Mouse (Mus musculus) kidney, postnatal 0 days (tissue): ENCODE measurements at regions not wholly inside any gene's neighbourhood (a gene's known extent, or its start where the extent isn't known, plus 50 kb on each side); places are given as distances from the start of the nearest gene placed in this dataset.
"Not testable (repeated sequence)": the region's sequence is repeated elsewhere in the genome, so short reads cannot be mapped to it uniquely, and the experiment has no call there.

ENCODE experiments used
- ATAC-seq: fragments of 200-750 bp; cut with Nextera tagmentation; replicated peaks from 2 replicates; pipeline ENCODE4 v1.8.0; 2017; ENCODE audit warnings: low read depth, moderate number of reproducible peaks, moderate TSS enrichment, moderate library complexity; ENCODE audit not compliant: low FRiP score
- DNase-seq: peaks from one replicate; pipeline ENCODE4 v3.0.0-alpha.2; 2016; ENCODE audit warnings: low spot score
- H3K27ac ChIP-seq: fragments of 300-500 bp; sonication (generic); 2 replicates; pipeline ENCODE4 v1.5.1; 2014; ENCODE audit warnings: mild to moderate bottlenecking
- H3K27me3 ChIP-seq: fragments of 300-500 bp; sonication (generic); 2 replicates; pipeline ENCODE4 v1.6.1; 2014; ENCODE audit warnings: low read length, mixed read lengths; ENCODE audit not compliant: insufficient read depth
- H3K36me3 ChIP-seq: fragments of 300-500 bp; sonication (generic); 2 replicates; pipeline ENCODE4 v1.6.1; 2014; ENCODE audit warnings: low read length, mixed read lengths; ENCODE audit not compliant: insufficient read depth
- H3K4me1 ChIP-seq: fragments of 300-500 bp; sonication (generic); replicated peaks from 2 replicates; pipeline ENCODE4 v1.6.1; 2014; ENCODE audit warnings: antibody characterized with exemption, low read length, mixed read lengths; ENCODE audit not compliant: insufficient read depth
- H3K4me2 ChIP-seq: fragments of 300-500 bp; sonication (generic); 2 replicates; pipeline ENCODE4 v1.6.1; 2014; ENCODE audit warnings: mild to moderate bottlenecking, low read length, moderate library complexity, mixed read lengths
- H3K4me3 ChIP-seq: fragments of 300-500 bp; sonication (generic); replicated peaks from 2 replicates; pipeline ENCODE4 v1.5.1; 2014; ENCODE audit warnings: low read depth, low read length
- H3K9ac ChIP-seq: fragments of 300-500 bp; sonication (generic); 2 replicates; pipeline ENCODE4 v1.6.1; 2014; ENCODE audit warnings: low read depth, low read length
- H3K9me3 ChIP-seq: fragments of 300-500 bp; sonication (generic); replicated peaks from 2 replicates; pipeline ENCODE4 v1.6.1; 2016; ENCODE audit warnings: low read length, inconsistent platforms, mixed read lengths
- CTCF ChIP-seq: IDR thresholded peaks from 2 replicates; pipeline ENCODE4 v1.5.1; 2016; ENCODE audit warnings: antibody characterized with exemption, low read depth, mild to moderate bottlenecking, moderate library complexity
- WGBS: fragments of 180-500 bp; shearing (Covaris S2); extraction: QIAGEN DNeasy Blood & Tissue Kit; methylation state at CpG from one replicate; pipeline ENCODE4 v1.1.7; 2014; 5-methylcytosine and 5-hydroxymethylcytosine counted together

- WGBS = 84% methylated on average over 3 of the region's 3 CpGs
- H3K4me3 ChIP-seq, H3K4me1 ChIP-seq, H3K9me3 ChIP-seq, DNase-seq, H3K27ac ChIP-seq, H3K9ac ChIP-seq, H3K36me3 ChIP-seq, ATAC-seq, H3K4me2 ChIP-seq, H3K27me3 ChIP-seq: not testable (repeated sequence)
Measured at GRCm38 (mm10) chr10:51397016-51397415, 83.4 kb upstream of the Gm49339 start.

GRCm38 (mm10) chr10:51405141-51405540 lies 75.3 kb upstream of the Gm49339 start:
- Histone ChIP-seq H3K27ac (no peak overlapping the region), H3K36me3 (no peaks in the 10 kb centered on the region), H3K4me2 (no peak overlapping the region), H3K9me3 (no peaks in the 10 kb centered on the region), H3K4me1 (no peaks in the 10 kb centered on the region), H3K9ac (no peak overlapping the region), H3K27me3 (no peaks in the 10 kb centered on the region), H3K4me3 (no peak overlapping the region)
- 4% methylated on average over 9 of the region's 9 CpGs for WGBS
- TF ChIP-seq CTCF = peak; percentile 85
- 0 out of 2 replicates have a peak, but pooled peaks have one; percentile 76 for ATAC-seq
- DNase-seq = peak; percentile 80

- peak; percentile 15; the same call in 1 of the 2 replicates for TF ChIP-seq CTCF
- no peak overlapping the region for H3K4me3 ChIP-seq
- H3K27ac ChIP-seq = no peak overlapping the region
- no peaks in the 10 kb centered on the region for H3K27me3 ChIP-seq
- no peak overlapping the region for H3K4me2 ChIP-seq
- no peak for DNase-seq
- H3K9me3 ChIP-seq = no peaks in the 10 kb centered on the region
- H3K9ac ChIP-seq = no peak overlapping the region
- ATAC-seq = no peak
- no peaks in the 10 kb centered on the region for H3K4me1 ChIP-seq
- no peaks in the 10 kb centered on the region for H3K36me3 ChIP-seq
Measured at GRCm38 (mm10) chr10:51412795-51413194, 67.6 kb upstream of the Gm49339 start.

- no peak overlapping the region for H3K4me2 ChIP-seq
- no peak for DNase-seq
- H3K36me3 ChIP-seq = no peaks in the 10 kb centered on the region
- no peaks in the 10 kb centered on the region for H3K9me3 ChIP-seq
- H3K27me3 ChIP-seq = no peaks in the 10 kb centered on the region
- H3K9ac ChIP-seq = no peak overlapping the region
- H3K27ac ChIP-seq = no peak overlapping the region
- TF ChIP-seq CTCF = no peak
- no peak for ATAC-seq
- H3K4me1 ChIP-seq = no peaks in the 10 kb centered on the region
- WGBS = 94% methylated on average over 1 of the region's 1 CpGs
- no peak overlapping the region for H3K4me3 ChIP-seq
Measured at GRCm38 (mm10) chr10:51414512-51414911, 65.9 kb upstream of the Gm49339 start.

- DNase-seq (no peak), ATAC-seq (no peak)
- Histone ChIP-seq H3K9me3 (no peaks in the 10 kb centered on the region), H3K27me3 (no peaks in the 10 kb centered on the region), H3K27ac (no peak overlapping the region), H3K4me1 (no peaks in the 10 kb centered on the region), H3K4me2 (no peak overlapping the region), H3K9ac (no peak overlapping the region), H3K4me3 (no peak overlapping the region), H3K36me3 (no peaks in the 10 kb centered on the region)
- TF ChIP-seq CTCF = no peak
Measured at GRCm38 (mm10) chr10:51416723-51417122, 63.7 kb upstream of the Gm49339 start.

- ATAC-seq = no peak
- no peaks in the 10 kb centered on the region for H3K4me1 ChIP-seq
Measured at GRCm38 (mm10) chr10:51417221-51417911, 63.0 kb upstream of the Gm49339 start.

GRCm38 (mm10) chr10:51418550-51418949 lies 61.9 kb upstream of the Gm49339 start:
- no peak overlapping the region for H3K9ac ChIP-seq
- DNase-seq = no peak
- TF ChIP-seq CTCF = no peak
- H3K27me3 ChIP-seq = no peaks in the 10 kb centered on the region
- H3K4me1 ChIP-seq = no peaks in the 10 kb centered on the region
- H3K4me3 ChIP-seq = no peak overlapping the region
- H3K27ac ChIP-seq = no peak overlapping the region
- no peaks in the 10 kb centered on the region for H3K9me3 ChIP-seq
- ATAC-seq = no peak
- H3K36me3 ChIP-seq = no peaks in the 10 kb centered on the region
- 83% methylated on average over 1 of the region's 1 CpGs for WGBS
- no peak overlapping the region for H3K4me2 ChIP-seq

More at GRCm38 (mm10) chr10:51417221-51417911, 63.0 kb upstream of the Gm49339 start:
- 83% methylated on average over 3 of the region's 3 CpGs for WGBS
- TF ChIP-seq CTCF = no peak
- no peak overlapping the region for H3K4me2 ChIP-seq
- H3K9ac ChIP-seq = no peak overlapping the region
- no peak overlapping the region for H3K4me3 ChIP-seq
- no peak for DNase-seq
- H3K36me3 ChIP-seq = no peaks in the 10 kb centered on the region
- H3K9me3 ChIP-seq = no peaks in the 10 kb centered on the region
- no peaks in the 10 kb centered on the region for H3K27me3 ChIP-seq
- H3K27ac ChIP-seq = no peak overlapping the region
